Mouse (Mus musculus) cerebellum, adult 11 months (tissue): ENCODE data around the gene Arhgap10.

Experiments
- DNase-seq: peaks from one replicate; pipeline ENCODE4 v3.0.0; 2022

The Arhgap10 gene

DNA sequence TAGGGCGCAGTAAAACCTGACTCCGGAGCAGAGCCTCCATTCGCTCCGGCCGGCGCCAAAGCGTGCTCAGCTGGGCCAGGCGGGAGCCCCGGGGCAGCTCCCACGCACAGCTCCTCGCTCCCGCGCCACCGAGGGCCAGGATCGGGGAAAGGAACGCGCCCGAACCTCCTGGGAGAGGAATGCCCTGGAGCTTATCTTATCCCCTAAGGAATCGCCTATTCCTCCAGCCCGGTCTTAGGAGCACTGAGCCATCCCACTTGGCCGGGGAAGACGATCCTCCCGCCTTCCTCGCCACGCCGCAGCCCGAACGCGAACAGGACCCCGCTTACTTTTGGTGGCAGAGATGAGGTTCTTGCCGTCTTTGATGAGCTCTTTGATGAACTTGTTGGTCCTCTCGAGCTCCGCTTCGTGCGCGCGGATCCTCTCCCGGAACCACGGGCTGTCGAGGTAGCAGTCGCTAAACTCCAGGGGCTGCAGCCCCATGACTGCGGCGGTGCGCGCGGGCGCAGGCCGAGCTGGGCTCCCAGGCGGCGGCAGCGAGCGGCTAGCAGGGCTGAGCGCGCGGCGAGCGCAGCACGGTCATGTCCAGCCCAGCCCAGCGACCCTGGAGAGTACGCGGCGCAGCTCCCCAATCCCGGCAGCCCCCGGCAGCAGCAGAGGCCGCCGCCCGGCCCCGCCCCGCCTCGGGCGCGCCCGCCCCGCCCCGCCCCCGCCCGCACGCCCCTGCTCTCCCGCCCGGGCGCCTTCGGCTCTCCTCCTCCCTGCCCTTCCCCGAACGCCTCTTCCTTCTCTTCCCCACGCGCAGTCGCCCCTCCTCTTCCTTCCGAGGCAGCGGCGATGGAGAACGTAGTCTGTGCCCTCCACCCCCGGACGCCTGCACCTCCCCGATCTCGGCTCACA, at the start of gene Arhgap10:
Gene Arhgap10, minus strand, starts transcription at position 653 of the 900 bp plus-strand sequence.
- peak; percentile 65 for DNase-seq

DNA sequence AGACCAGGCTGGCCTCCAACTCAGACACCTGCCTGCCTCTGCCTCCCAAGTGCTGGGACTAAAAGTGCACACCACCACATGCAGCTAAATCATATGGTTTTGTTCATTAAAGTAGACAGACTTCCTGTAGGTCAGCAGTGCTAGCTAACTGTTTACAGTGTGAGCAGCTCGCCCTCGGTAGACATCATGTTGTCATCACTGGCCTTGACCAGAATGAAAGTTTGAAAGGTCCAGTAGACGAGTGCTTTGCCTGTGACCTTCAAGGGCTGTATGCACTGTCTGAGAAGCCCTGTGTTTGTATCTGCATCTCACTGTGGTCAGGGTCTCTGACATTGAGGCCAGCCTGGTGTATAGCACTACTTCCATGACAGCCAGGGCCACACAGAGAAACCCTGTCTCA, 43.7 kb upstream of the Arhgap10 start:
- DNase-seq = no peak

- DNase-seq = no peak
Observed at GRCm38 (mm10) chr8:77552491-77552890, 34.7 kb upstream of the Arhgap10 start.

DNA sequence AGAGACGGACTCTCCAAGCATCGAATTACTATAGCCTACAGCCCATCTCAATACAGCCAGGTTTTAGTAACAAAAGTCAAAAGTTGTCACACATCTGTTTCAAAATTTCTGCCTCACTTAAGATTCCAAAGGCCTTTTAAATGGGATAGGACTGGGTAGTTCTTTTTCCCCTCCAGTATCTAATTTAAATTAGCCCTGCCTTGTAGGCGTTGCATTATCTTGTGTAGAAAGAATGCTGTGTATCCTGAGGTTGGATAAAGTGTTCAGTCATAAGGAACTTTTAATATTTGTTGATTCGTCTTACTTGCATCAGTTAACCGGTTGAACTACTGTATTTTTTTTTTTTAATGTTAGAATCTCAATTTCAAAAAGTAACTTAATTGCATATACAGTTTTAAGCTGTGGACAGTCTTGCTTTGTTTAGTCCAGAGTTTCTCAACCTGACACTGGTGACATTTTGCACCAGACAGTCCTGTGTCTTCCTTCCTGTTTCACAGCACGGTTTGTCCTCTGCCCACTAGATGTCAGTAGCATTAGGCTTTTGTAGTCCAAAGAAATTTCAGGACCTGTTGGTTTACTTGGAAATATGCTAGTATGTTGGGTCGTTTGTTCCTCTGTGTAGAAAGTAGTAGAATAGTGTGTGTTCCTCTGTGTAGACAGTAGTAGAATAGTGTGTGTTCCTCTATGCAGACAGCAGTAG, 32.3 kb upstream of the Arhgap10 start:
- peak; percentile 12 for DNase-seq

GRCm38 (mm10) chr8:77549121-77549706, 31.5 kb upstream of the Arhgap10 start, which contains the start of gene Prmt9:
Prmt9 (plus strand) TSS chr8:77549397.
- DNase-seq = peak; percentile 89

GRCm38 (mm10) chr8:77545616-77546015, 27.9 kb upstream of the Arhgap10 start:
- DNase-seq = no peak

GRCm38 (mm10) chr8:77544428-77544827, 26.7 kb upstream of the Arhgap10 start:
- DNase-seq = no peak

DNA sequence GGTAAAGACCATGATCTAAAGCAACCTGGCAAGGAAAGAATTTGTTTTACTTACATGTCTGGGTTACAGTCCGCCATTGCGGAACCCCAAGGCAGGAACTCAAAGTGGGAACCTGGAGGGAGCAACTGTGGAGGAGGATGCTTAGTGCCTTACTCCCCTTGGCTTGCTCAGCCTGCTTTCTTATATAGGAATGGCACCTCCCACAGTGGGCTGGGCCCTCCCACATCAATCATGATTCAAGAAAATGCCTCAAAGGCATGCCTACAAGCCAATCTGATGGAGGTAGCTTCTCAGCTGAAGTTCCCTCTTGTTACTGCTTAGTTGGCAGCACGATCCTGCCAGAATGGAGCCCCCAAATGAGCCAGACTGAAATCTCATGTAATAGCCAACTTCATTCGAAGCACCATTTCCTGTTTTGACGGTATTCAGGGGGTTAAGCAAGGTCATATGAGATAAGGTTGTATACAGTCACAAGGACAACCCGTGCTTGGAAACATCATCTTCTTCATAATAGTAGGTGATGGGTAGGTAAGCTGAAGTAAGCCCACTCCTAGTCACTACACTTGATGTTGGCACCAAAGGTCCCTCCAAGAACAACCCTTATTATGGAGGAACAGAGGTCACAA, 25.5 kb upstream of the Arhgap10 start:
- DNase-seq = no peak

DNA sequence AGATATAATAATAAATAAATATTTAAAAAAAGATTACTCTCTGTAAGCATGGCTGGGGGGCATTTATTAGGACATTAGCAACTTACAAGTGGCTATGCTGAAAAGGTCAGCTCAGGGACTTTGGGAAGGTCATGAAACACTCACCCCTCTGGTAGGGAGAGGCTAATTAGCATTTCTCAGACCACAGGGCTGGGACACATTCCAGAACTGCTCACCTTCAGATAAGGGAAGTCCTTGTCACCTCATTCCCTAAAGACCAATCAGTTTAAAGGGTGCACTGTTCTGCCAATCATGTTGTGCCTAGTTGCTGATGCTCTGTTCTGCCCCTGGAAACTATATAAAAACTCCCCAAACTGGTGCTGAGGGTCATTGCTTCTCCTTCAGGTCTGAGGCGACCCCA, 20.5 kb upstream of the Arhgap10 start:
- DNase-seq = no peak

DNA sequence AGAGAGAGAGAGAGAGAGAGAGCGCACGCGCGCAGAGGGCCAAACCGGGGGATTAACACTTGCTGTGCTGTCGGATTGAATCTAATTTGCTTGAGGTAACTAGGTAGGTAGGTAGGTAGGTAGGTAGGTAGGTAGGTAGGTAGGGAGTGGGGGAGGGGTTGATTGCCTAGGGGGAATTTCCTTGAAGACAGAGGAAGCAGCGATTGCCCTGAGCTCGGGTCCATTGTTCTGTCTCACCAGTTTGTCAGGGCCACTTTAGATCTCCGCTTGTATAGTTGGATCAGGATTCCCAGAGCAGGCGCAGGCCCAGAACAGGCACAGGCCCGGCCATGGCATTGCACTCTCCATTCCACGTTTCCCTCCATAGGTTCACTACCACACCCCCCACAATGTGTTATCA, 19.1 kb upstream of the Arhgap10 start:
- DNase-seq = no peak

DNA sequence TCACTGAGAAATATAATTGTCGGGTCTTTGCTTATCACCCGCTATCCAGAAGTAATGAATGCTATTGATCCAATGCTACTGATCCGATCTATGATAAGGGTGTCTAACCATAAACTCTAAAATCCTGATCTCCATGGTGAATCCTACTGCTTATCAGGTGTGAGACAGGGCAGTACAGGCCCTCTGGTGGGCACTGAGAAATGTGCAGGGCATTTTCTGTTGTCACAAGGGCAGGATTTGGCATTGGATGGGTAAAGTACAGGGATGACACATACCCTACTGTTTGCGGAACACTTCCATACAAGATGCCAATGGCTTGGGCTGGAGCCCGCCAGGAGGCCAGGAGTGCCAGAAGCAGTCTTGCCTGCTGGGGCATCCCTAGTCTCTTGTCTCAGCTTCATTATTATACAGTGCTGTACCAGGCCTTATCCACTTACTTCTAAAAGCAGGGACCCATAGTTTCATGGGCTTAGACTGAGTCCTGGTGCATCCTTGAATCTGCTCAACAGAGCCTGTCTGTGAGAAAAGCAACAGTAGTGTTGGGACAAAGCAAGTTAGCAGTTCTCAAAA, 17.4 kb upstream of the Arhgap10 start:
- peak; percentile 62 for DNase-seq

- DNase-seq = no peak
Observed at GRCm38 (mm10) chr8:77534358-77534992, 16.7 kb upstream of the Arhgap10 start.

DNA sequence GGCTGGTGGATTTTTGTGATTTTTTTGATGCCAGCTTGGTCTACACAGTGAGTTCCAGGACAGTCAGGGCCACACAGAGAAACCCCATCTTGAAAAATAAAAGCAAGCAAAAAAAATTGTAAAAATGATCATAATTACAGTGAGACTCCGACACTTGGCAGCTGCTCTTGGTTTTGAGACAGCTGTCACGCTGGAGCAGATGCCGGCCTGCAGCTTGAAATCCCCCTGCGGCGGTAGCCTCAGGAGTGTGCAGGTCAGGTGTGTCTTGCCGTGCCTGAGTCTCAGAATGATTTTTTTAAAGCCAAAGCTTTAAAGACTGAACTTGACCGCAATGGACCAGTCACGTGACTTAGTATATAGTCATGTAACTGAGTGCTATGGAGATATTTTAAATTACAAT, 8.4 kb upstream of the Arhgap10 start:
- no peak for DNase-seq

DNA sequence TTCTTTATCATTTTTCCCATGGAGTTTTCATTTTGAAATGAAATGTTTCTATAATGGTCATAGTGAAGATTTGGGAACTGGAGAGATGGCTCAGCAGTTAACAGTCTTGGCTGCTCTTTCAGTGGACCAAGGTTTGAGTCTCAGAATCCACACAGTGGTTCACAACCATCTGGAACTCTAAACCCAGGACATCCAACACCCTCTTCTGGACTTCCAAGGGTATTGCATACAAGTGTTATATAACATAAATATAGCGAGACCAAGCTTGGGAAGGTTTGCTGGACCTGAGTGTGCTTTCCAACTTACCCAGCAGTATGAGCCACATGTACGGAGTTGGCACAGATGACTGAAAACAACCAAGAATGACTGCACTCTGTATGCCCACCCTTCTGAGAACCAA, 7.2 kb upstream of the Arhgap10 start:
- DNase-seq = no peak

DNA sequence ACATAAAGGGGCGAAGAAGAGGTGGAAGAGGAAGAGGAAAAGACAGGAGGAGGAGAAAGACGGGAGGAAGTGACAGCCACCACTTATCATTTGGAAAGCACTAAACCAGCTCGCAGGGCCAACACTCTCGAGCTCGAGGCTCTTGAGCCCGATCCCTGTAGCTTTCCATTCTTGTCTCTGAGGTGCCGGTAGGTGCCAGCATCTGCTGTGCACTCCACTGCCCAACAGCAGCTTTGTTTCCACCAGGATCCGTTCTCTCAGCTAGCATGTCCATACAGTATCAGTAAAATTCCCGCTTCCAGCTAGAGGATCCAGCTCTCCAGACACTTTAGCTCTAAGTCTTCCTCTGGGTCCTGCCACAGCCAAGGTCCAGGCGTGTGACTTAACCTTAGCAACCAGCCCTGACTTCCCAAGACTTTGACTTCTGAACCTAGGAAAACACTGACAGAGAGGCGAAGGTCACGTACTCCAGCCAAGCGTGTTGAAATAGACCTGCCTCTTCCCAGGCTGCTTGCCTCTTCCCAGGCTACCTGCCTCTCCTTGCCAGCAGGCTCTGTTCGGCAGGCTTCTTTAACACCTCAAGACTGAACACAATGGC, 6.4 kb upstream of the Arhgap10 start:
- no peak for DNase-seq

DNA sequence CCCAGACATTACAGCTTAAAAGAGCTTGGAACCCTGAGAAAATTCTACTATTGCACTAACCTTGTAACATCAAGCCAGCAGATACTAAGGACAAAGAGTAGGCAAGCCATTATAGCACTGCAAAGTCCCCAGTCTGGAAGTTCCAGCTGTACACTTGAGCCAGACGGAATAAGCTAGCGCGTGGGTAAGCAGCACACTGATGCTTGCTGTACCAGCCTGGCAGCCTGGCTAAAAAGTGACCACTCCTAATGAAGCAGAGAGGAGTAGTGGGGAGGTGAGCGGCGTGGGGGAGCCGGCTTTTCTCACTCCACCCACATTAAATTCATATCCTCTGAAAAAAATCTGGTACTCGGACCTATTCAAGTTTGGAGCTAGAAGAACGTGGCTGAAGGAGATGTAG, 5.2 kb upstream of the Arhgap10 start:
- DNase-seq = no peak

- DNase-seq = no peak
Observed at GRCm38 (mm10) chr8:77521028-77521785, 3.5 kb upstream of the Arhgap10 start.

GRCm38 (mm10) chr8:77520601-77521000, 2.8 kb upstream of the Arhgap10 start:
- DNase-seq = no peak

- no peak for DNase-seq
Observed at GRCm38 (mm10) chr8:77518201-77519115, 705 bp upstream of the Arhgap10 start.

GRCm38 (mm10) chr8:77516845-77517244, 908 bp downstream of the Arhgap10 start:
- DNase-seq = no peak
